Mouse (Mus musculus): ENCODE results near the gene Brca1. TPM values are rescaled to one million over a fixed set of nuclear protein-coding genes. Genes with fewer than 3 reads are reported as not detected.

Gene Brca1
- polyA plus RNA-seq, 1 experiment, result 3.8 TPM

- TF ChIP-seq GATA1 (IDR thresholded peaks at IDR 0.05; ENCODE audit: low read length), result no peak
Observed at GRCm38 (mm10) chr11:101447786-101448185, 104.0 kb downstream of the Brca1 start.

- no peak for TF ChIP-seq GATA1 (IDR thresholded peaks at IDR 0.05; ENCODE audit: low read length)
Observed at GRCm38 (mm10) chr11:101446319-101446718, 105.4 kb downstream of the Brca1 start.

- TF ChIP-seq GATA1 (IDR thresholded peaks at IDR 0.05; ENCODE audit: low read length), result no peak
Observed at GRCm38 (mm10) chr11:101442760-101443159, 109.0 kb downstream of the Brca1 start.

GRCm38 (mm10) chr11:101442127-101442693 is 109.5 kb downstream of the Brca1 start, which contains the start of gene Rpl27:
Rpl27 (plus strand) TSS chr11:101442298.
- no peak for TF ChIP-seq GATA1 (IDR thresholded peaks at IDR 0.05; ENCODE audit: low read length)

Other genes starting within 250 kb of the Brca1 start
- gene Becn1, start 249.7 kb downstream of the Brca1 start, polyA plus RNA-seq (2012), result 127 and 150 TPM in 2 replicates
- 79.5 and 97.2 TPM in 2 replicates for gene Psme3, start 235.7 kb downstream of the Brca1 start, polyA plus RNA-seq (2012)
- gene Aoc2, start 226.9 kb downstream of the Brca1 start, polyA plus RNA-seq (2012), result 6.2 and 8.6 TPM in 2 replicates
- 0.05 TPM in 1 of 2 replicates, not detected in the other for gene Aoc3, start 221.3 kb downstream of the Brca1 start, polyA plus RNA-seq (2012)
- gene G6pc, start 184.4 kb downstream of the Brca1 start, polyA plus RNA-seq (2012), result not detected in 2 replicates
- gene Aarsd1, start 134.3 kb downstream of the Brca1 start, polyA plus RNA-seq (2012), result 79.1 and 84.8 TPM in 2 replicates
- 0.81 and 1.8 TPM in 2 replicates for gene Gm27029, start 127.2 kb downstream of the Brca1 start, polyA plus RNA-seq (2012)
- gene Rundc1, start 126.9 kb downstream of the Brca1 start, polyA plus RNA-seq (2012), result 6.9 and 7.2 TPM in 2 replicates
- 0.25 and 0.30 TPM in 2 replicates for gene Ptges3l, start 126.6 kb downstream of the Brca1 start, polyA plus RNA-seq (2012)
- 482 and 957 TPM in 2 replicates for gene Rpl27, start 109.7 kb downstream of the Brca1 start, polyA plus RNA-seq (2012)
- 35.5 and 37.1 TPM in 2 replicates for gene Ifi35, start 103.5 kb downstream of the Brca1 start, polyA plus RNA-seq (2012)
- gene Rnd2, start 87.0 kb downstream of the Brca1 start, polyA plus RNA-seq (2012), result 33.7 and 44.8 TPM in 2 replicates
- gene Vat1, start 85.7 kb downstream of the Brca1 start, polyA plus RNA-seq (2012), result 282 and 396 TPM in 2 replicates
- 86.3 and 105 TPM in 2 replicates for gene Nbr1, start 194 bp upstream of the Brca1 start, polyA plus RNA-seq (2012)
- 0.46 and 0.69 TPM in 2 replicates for gene Tmem106a, start 30.3 kb upstream of the Brca1 start, polyA plus RNA-seq (2012)
- not detected in 2 replicates for gene Gm11634, start 47.3 kb upstream of the Brca1 start, polyA plus RNA-seq (2012)
- gene Rdm1, start 75.2 kb upstream of the Brca1 start, polyA plus RNA-seq (2012), result 1.7 and 1.9 TPM in 2 replicates
- gene Arl4d, start 113.6 kb upstream of the Brca1 start, polyA plus RNA-seq (2012), result 1.3 TPM in 2 replicates
- 13.6 and 15.9 TPM in 2 replicates for gene Dhx8, start 181.0 kb upstream of the Brca1 start, polyA plus RNA-seq (2012)
- gene Etv4, start 233.4 kb upstream of the Brca1 start, polyA plus RNA-seq (2012), result 2.7 and 3.6 TPM in 2 replicates